Mouse (Mus musculus) thymus, adult 2 months (tissue): ENCODE data around the gene H2-Ab1.

Experiments used
- CTCF ChIP-seq: fragments of 200-500 bp; IDR thresholded peaks from 2 replicates; pipeline ENCODE4 v1.5.1; 2012; ENCODE audit warnings: mild to moderate bottlenecking, control low read depth, low read length, moderate library complexity, borderline replicate concordance; ENCODE audit not compliant: control insufficient read depth, poor library complexity, insufficient read depth; ENCODE audit errors: extremely low read depth
- POLR2A ChIP-seq: fragments of 200-500 bp; IDR thresholded peaks from 2 replicates; pipeline ENCODE4 v1.6.1; 2012; ENCODE audit warnings: mild to moderate bottlenecking, low read length, control low read depth, moderate library complexity; ENCODE audit not compliant: control insufficient read depth, poor library complexity, insufficient read depth; ENCODE audit errors: extremely low read depth

- no peak for TF ChIP-seq CTCF
- no peak for TF ChIP-seq POLR2A
Observed at GRCm38 (mm10) chr17:34264452-34265351, 7.2 kb downstream of the H2-Ab1 start.
